Mouse (Mus musculus) G1E (cell line): Measurements from ENCODE around the gene Gm5129.

Source experiments
- CTCF ChIP-seq: IDR thresholded peaks from 2 replicates; pipeline ENCODE4 v1.5.1; 2012; ENCODE audit warnings: low read depth, low read length, inconsistent platforms, mixed read lengths
- GATA1 ChIP-seq: IDR thresholded peaks from 2 replicates; pipeline ENCODE4 v1.6.1; 2012; ENCODE audit warnings: borderline replicate concordance, low read length, inconsistent platforms, mixed read lengths
- GATA2 ChIP-seq: IDR thresholded peaks from 2 replicates; pipeline ENCODE4 v1.6.1; 2012; ENCODE audit warnings: low read depth, low read length, inconsistent platforms, borderline replicate concordance
- POLR2AphosphoS5 ChIP-seq: IDR thresholded peaks from 2 replicates; pipeline ENCODE4 v1.6.1; 2012; ENCODE audit warnings: low read depth, low read length, inconsistent platforms; ENCODE audit not compliant: insufficient replicate concordance
- TAL1 ChIP-seq: conservative IDR thresholded peaks from 2 replicates; pipeline ENCODE4 v1.6.1; 2012; ENCODE audit warnings: low read depth, low read length, inconsistent platforms, mixed read lengths

- TF ChIP-seq CTCF (no peak), POLR2AphosphoS5 (no peak), GATA1 (no peak), TAL1 (no peak), GATA2 (no peak)
These were observed 551 bp upstream of the Gm5129 start for GRCm38 (mm10) chr5:29736073-29736900.
